Mouse (Mus musculus) embryonic fibroblast, embryonic 13.5 days (primary cell): ENCODE measurements around the gene Lztr1.

Source experiments
- CTCF ChIP-seq: IDR thresholded peaks from 2 replicates; pipeline ENCODE4 v1.5.1; 2011; ENCODE audit warnings: mild to moderate bottlenecking, control low read depth, low read length, moderate library complexity, borderline replicate concordance; ENCODE audit not compliant: insufficient read depth
- POLR2A ChIP-seq: IDR thresholded peaks from 2 replicates; pipeline ENCODE4 v1.6.1; 2011; ENCODE audit warnings: low read depth, mild to moderate bottlenecking, control low read depth, low read length, moderate library complexity

GRCm38 (mm10) chr16:17472498-17472897 is 36.0 kb upstream of the Lztr1 start:
- no peak for TF ChIP-seq CTCF
- no peak for TF ChIP-seq POLR2A
